Mouse (Mus musculus) embryonic fibroblast, embryonic 13.5 days (primary cell): ENCODE data around the gene Gm14548.

Source experiments
- CTCF ChIP-seq: IDR thresholded peaks from 2 replicates; pipeline ENCODE4 v1.5.1; 2011; ENCODE audit warnings: mild to moderate bottlenecking, control low read depth, low read length, moderate library complexity, borderline replicate concordance; ENCODE audit not compliant: insufficient read depth
- POLR2A ChIP-seq: IDR thresholded peaks from 2 replicates; pipeline ENCODE4 v1.6.1; 2011; ENCODE audit warnings: low read depth, mild to moderate bottlenecking, control low read depth, low read length, moderate library complexity

DNA sequence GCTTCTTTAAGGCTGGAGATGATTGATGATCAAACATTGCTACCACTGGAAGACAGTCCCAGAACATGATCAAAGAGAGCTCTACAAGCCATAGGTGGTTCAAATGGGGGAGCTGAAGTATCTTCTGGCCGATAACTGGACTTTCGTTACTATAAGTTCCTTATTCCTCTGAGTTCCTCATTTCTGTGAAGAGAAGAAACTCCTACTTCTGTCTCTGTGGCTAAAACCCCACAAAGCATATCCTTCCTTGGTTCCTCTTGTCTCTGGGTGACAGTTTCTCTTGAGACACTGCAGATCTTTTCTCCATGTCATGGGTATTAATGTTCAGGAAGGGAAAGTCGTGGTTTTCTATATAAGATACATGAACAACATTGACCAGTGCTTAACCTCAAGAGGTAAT lies 43.0 kb upstream of the Gm14548 start:
- no peak for TF ChIP-seq POLR2A
- TF ChIP-seq CTCF, result no peak
